Mouse (Mus musculus): ENCODE results near the gene Abr. TPM values are rescaled to one million over a fixed set of nuclear protein-coding genes. Genes with fewer than 3 reads are reported as not detected.

The Abr gene
- polyA plus RNA-seq, 1 experiment, result 81.3 TPM

- H3K4me3 ChIP-seq, result no peak overlapping the region
- H3K4me2 ChIP-seq (ENCODE audit: low read depth), result peak overlapping the region; percentile 26
- H3K36me3 ChIP-seq (ENCODE audit: control insufficient read depth, insufficient read depth), result peaks cover 24% of the 10 kb centered on the region
- no peak overlapping the region for H3ac ChIP-seq (ENCODE audit: control insufficient read depth, insufficient read length)
- H3K79me2 ChIP-seq (ENCODE audit: control insufficient read depth, insufficient read depth), result peaks cover 33% of the 10 kb centered on the region
- no peaks in the 10 kb centered on the region for H3K27me3 ChIP-seq (ENCODE audit: control insufficient read depth, insufficient read depth, insufficient read length)
- TF ChIP-seq MAX (IDR thresholded peaks at IDR 0.05; ENCODE audit: low read depth) (no peak), REST (IDR thresholded peaks at IDR 0.05; ENCODE audit: insufficient read depth, insufficient read length) (no peak), CEBPB (IDR thresholded peaks at IDR 0.05; ENCODE audit: insufficient read depth, poor library complexity, severe bottlenecking) (no peak), TCF12 (IDR thresholded peaks at IDR 0.05; ENCODE audit: insufficient read depth, poor library complexity, severe bottlenecking) (no peak), TCF3 (IDR thresholded peaks at IDR 0.05; ENCODE audit: insufficient read length, low read depth) (no peak), SRF (IDR thresholded peaks at IDR 0.05; ENCODE audit: control insufficient read depth, insufficient read length, low read depth) (no peak), USF1 (IDR thresholded peaks at IDR 0.05; ENCODE audit: low read depth) (no peak), MYOG (IDR thresholded peaks at IDR 0.05; ENCODE audit: control insufficient read depth in 1 of 3, insufficient read depth in 1 of 3, insufficient read length in 2 of 3, low read depth in 2 of 3) (no peak), POLR2A (IDR thresholded peaks at IDR 0.05; ENCODE audit: insufficient read length, low read depth) (no peak), MYOD1 (IDR thresholded peaks at IDR 0.05; ENCODE audit: control insufficient read depth in 1 of 3, insufficient read length in 2 of 3, low read depth in 2 of 3) (no peak), POLR2AphosphoS2 (IDR thresholded peaks at IDR 0.05; ENCODE audit: insufficient read length, low read depth) (no peak), E2F4 (IDR thresholded peaks at IDR 0.05; ENCODE audit: insufficient read depth) (no peak)
Observed at GRCm38 (mm10) chr11:76476376-76477094, 145.6 kb downstream of the Abr start.

GRCm38 (mm10) chr11:76472617-76473016 is 149.5 kb downstream of the Abr start:
- Histone ChIP-seq H3K4me2 (ENCODE audit: low read depth) (no peak overlapping the region), H3ac (ENCODE audit: control insufficient read depth, insufficient read length) (no peak overlapping the region), H3K36me3 (ENCODE audit: control insufficient read depth, insufficient read depth) (peaks cover 2% of the 10 kb centered on the region), H3K27me3 (ENCODE audit: control insufficient read depth, insufficient read depth, insufficient read length) (no peaks in the 10 kb centered on the region), H3K4me3 (no peak overlapping the region), H3K79me2 (ENCODE audit: control insufficient read depth, insufficient read depth) (peaks cover 18% of the 10 kb centered on the region)
- no peak for TF ChIP-seq POLR2AphosphoS2 (IDR thresholded peaks at IDR 0.05; ENCODE audit: insufficient read length, low read depth)
- TF ChIP-seq USF1 (IDR thresholded peaks at IDR 0.05; ENCODE audit: low read depth), result no peak
- no peak for TF ChIP-seq REST (IDR thresholded peaks at IDR 0.05; ENCODE audit: insufficient read depth, insufficient read length)
- TF ChIP-seq MAX (IDR thresholded peaks at IDR 0.05; ENCODE audit: low read depth), result no peak
- no peak for TF ChIP-seq MYOD1 (IDR thresholded peaks at IDR 0.05; ENCODE audit: control insufficient read depth in 1 of 3, insufficient read length in 2 of 3, low read depth in 2 of 3)
- no peak for TF ChIP-seq TCF3 (IDR thresholded peaks at IDR 0.05; ENCODE audit: insufficient read length, low read depth)
- TF ChIP-seq POLR2A (IDR thresholded peaks at IDR 0.05; ENCODE audit: insufficient read length, low read depth), result no peak
- TF ChIP-seq MYOG (IDR thresholded peaks at IDR 0.05; ENCODE audit: control insufficient read depth in 1 of 3, insufficient read depth in 1 of 3, insufficient read length in 2 of 3, low read depth in 2 of 3), result no peak
- TF ChIP-seq E2F4 (IDR thresholded peaks at IDR 0.05; ENCODE audit: insufficient read depth), result no peak
- TF ChIP-seq SRF (IDR thresholded peaks at IDR 0.05; ENCODE audit: control insufficient read depth, insufficient read length, low read depth), result no peak
- no peak for TF ChIP-seq TCF12 (IDR thresholded peaks at IDR 0.05; ENCODE audit: insufficient read depth, poor library complexity, severe bottlenecking)
- no peak for TF ChIP-seq CEBPB (IDR thresholded peaks at IDR 0.05; ENCODE audit: insufficient read depth, poor library complexity, severe bottlenecking)

DNA sequence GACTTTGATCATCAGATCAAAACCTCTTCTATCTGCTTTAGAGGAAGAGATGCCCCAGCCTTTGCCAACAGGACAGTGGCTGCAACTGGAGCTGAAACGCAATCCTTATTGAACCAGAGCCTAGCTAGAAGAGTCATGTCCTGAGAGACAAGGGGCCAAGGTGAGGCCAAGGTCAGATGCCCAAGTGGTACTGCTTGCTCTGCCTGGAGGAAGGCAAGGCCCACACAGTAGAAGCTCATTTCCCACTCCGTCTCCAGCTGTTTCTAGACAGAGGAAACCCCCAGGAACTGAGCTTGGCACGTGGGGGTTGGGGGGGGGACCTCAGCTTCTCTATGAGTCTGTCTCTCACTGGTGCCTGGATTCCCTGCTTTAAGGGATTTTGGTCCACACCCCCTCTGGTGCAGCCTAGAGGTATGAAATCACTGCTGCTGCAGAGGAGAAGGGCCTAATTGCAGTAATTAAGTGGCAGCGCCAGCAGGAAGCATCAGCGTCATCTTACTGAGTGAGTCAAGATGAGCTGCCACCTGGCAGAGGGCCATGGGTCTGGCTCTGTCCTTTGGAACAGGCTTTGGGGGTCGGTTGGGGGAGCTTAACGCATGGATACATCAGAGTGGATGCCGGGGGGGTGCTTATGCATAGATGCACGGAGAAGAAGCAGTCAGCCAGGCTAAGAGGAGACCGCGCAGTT is 152.7 kb downstream of the Abr start:
- Histone ChIP-seq H3K36me3 (ENCODE audit: control insufficient read depth, insufficient read depth) (peaks cover 2% of the 10 kb centered on the region), H3ac (ENCODE audit: control insufficient read depth, insufficient read length) (no peak overlapping the region), H3K4me2 (ENCODE audit: low read depth) (peak overlapping the region; percentile 44), H3K79me2 (ENCODE audit: control insufficient read depth, insufficient read depth) (peaks cover 25% of the 10 kb centered on the region), H3K4me3 (no peak overlapping the region), H3K27me3 (ENCODE audit: control insufficient read depth, insufficient read depth, insufficient read length) (no peaks in the 10 kb centered on the region)
- peak in 1 of 3 experiments; percentile 4 for TF ChIP-seq MYOD1 (IDR thresholded peaks at IDR 0.05; ENCODE audit: control insufficient read depth in 1 of 3, insufficient read length in 2 of 3, low read depth in 2 of 3)
- no peak for TF ChIP-seq USF1 (IDR thresholded peaks at IDR 0.05; ENCODE audit: low read depth)

- H3K4me2 ChIP-seq (ENCODE audit: low read depth), result peak overlapping the region; percentile 44
- H3K4me3 ChIP-seq, result no peak overlapping the region
- H3ac ChIP-seq (ENCODE audit: control insufficient read depth, insufficient read length), result no peak overlapping the region
- no peak for TF ChIP-seq REST (IDR thresholded peaks at IDR 0.05; ENCODE audit: insufficient read depth, insufficient read length)
- TF ChIP-seq POLR2AphosphoS2 (IDR thresholded peaks at IDR 0.05; ENCODE audit: insufficient read length, low read depth), result no peak
- TF ChIP-seq MAX (IDR thresholded peaks at IDR 0.05; ENCODE audit: low read depth), result no peak
- H3K36me3 ChIP-seq (ENCODE audit: control insufficient read depth, insufficient read depth), result peaks cover 5% of the 10 kb centered on the region
- H3K27me3 ChIP-seq (ENCODE audit: control insufficient read depth, insufficient read depth, insufficient read length), result no peaks in the 10 kb centered on the region
- H3K79me2 ChIP-seq (ENCODE audit: control insufficient read depth, insufficient read depth), result peaks cover 19% of the 10 kb centered on the region
Observed at GRCm38 (mm10) chr11:76468347-76468746, 153.8 kb downstream of the Abr start.

GRCm38 (mm10) chr11:76467487-76468005 is 154.6 kb downstream of the Abr start:
- Histone ChIP-seq H3ac (ENCODE audit: control insufficient read depth, insufficient read length) (no peak overlapping the region), H3K27me3 (ENCODE audit: control insufficient read depth, insufficient read depth, insufficient read length) (no peaks in the 10 kb centered on the region), H3K36me3 (ENCODE audit: control insufficient read depth, insufficient read depth) (peaks cover 13% of the 10 kb centered on the region), H3K79me2 (ENCODE audit: control insufficient read depth, insufficient read depth) (peaks cover 19% of the 10 kb centered on the region), H3K4me2 (ENCODE audit: low read depth) (no peak overlapping the region), H3K4me3 (no peak overlapping the region)
- TF ChIP-seq REST (IDR thresholded peaks at IDR 0.05; ENCODE audit: insufficient read depth, insufficient read length), result no peak
- TF ChIP-seq POLR2A (IDR thresholded peaks at IDR 0.05; ENCODE audit: insufficient read length, low read depth), result no peak
- no peak for TF ChIP-seq SRF (IDR thresholded peaks at IDR 0.05; ENCODE audit: control insufficient read depth, insufficient read length, low read depth)
- TF ChIP-seq TCF12 (IDR thresholded peaks at IDR 0.05; ENCODE audit: insufficient read depth, poor library complexity, severe bottlenecking), result no peak
- TF ChIP-seq E2F4 (IDR thresholded peaks at IDR 0.05; ENCODE audit: insufficient read depth), result no peak
- no peak for TF ChIP-seq USF1 (IDR thresholded peaks at IDR 0.05; ENCODE audit: low read depth)
- TF ChIP-seq POLR2AphosphoS2 (IDR thresholded peaks at IDR 0.05; ENCODE audit: insufficient read length, low read depth), result no peak
- no peak for TF ChIP-seq MAX (IDR thresholded peaks at IDR 0.05; ENCODE audit: low read depth)
- no peak for TF ChIP-seq MYOD1 (IDR thresholded peaks at IDR 0.05; ENCODE audit: control insufficient read depth in 1 of 3, insufficient read length in 2 of 3, low read depth in 2 of 3)
